Mouse (Mus musculus) urinary bladder, postnatal 14 days (tissue): Measurements from ENCODE around the gene Rasl12.

Experiments
- DNase-seq: peaks from one replicate; pipeline ENCODE4 v3.0.0; 2021; ENCODE audit warnings: low spot score

Rasl12 gene

DNA sequence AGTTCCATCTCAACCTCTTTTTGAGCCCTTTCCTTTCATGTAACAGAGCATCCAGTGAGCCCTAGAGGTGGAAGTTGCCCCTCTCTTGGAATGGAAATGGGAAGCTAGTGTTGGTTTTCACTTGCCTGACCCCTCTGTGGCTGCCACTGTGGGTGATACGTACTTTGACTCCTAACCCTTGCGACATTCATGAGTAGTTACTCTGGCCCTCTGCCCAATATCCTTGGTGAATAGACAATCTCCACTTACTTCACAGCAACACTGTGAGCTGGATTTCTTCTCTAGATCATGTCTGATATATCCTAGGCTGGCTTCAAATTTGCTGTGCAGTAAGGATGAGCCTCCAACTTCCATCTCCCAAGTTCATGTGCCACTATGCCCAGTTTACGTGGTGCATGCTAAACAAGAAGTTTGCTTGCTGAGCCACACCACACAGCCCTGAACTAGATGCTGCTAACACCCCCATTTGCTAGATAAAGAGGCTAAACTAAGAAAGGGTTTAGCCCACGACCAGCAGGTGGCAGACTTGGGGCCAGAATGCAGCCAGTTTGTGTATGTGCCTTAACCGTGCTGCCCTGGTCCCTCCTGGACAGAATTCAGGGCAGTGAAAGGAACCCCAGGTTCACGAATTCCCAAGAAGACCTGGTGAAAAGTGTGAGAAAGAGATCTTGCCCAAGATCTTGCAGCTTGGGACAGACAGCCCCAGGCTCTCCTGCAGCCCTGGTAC lies 5.5 kb upstream of the Rasl12 start:
- DNase-seq, result peak; percentile 72

DNA sequence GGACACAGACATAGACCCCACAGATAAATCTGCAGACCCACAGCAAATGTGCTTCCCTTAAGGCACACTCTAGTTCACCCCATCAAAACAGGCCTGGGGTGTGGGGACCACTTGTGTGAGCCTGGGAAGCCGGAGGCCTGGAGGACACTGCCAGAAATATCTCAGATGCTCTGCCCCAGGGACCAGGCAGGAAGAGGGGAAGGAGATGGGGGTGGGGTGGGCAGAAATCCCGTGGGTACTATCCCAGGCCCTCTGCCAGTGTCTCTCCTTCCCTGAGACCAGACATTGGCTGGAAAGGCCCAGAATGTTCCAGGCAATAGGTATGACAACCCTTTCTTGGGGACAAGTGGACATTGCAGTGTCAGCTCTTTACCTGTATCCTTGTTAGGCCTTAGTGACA lies 4.7 kb upstream of the Rasl12 start:
- no peak for DNase-seq

DNA sequence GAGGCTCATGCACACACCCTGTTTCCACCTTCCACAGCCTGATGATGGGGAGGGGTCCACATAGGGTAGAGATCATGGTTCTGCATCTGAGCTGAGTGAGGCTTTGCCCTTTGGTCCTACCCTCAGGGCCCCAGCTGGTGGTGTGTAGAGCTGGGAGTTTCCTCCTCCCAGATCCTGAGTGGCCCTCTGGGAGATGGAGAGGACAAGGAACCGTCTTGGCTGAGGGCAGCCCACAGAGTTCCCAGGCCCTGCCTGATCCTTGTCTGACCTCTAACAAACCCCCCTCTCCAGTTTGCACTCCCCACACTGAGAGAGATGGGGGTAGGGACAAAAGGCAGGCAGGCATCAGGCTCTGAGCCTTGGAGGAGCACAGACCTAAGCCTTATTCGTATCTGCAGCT lies 3.9 kb upstream of the Rasl12 start:
- DNase-seq, result no peak

DNA sequence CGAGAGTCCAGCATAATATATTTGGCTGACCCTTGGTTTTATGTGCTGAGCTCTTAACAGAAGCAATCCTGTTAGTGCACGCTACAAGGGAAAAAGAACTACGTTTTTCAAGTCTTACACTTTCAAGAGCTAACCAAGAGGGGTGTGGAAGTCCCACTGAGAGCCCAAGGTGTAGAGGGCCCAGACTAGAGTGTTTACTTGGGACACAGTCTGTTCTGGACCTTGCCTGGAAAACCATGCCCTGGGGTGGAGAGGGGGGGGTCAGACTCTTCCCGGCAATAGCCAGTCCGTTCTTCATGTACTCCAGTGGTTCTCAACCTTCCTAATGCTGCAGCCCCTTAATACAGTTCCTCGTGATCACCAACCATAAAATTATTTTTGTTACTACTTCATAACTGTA lies 1.6 kb downstream of the Rasl12 start:
- no peak for DNase-seq

DNA sequence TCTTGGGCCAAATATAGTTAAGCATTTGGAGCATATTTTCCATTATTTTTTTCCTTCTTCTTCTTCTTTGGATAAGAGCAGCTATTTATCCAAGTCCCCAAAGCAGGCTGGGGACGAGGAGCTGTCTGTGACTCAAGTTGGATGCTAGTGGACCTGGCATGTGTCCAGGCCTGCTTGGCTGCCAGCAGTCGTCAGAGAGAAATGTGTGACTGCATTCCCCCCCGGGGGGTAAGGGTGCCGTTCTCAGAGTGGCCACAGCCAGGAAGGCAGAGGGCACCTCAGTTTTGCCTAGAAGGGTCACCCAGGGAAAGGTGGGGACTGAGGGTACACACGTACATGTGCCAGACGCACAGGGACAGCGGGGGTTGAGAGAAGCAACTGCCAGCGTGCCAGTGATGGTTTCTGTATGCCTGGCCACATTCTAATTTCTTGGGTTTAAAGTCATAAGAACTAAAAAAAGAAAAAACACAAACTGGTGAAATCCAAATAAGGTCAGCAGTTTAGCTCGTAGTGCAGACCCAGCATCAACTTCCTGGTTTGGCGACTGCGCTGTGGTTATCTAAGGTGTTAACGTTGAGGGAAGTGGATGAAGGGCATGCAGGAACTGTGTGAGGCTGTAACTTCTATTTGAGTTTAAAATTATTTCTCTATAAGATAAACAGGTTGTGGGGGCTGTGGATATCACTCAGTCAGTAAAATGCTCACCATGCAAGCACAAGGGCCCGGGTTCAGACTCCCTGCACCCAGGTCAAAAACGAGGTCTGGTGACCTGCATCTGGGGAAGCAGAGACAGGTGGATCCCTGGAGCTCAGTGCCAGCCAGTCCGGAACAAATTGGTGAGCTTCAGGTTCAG lies 6.3 kb downstream of the Rasl12 start:
- DNase-seq, result peak; percentile 68

DNA sequence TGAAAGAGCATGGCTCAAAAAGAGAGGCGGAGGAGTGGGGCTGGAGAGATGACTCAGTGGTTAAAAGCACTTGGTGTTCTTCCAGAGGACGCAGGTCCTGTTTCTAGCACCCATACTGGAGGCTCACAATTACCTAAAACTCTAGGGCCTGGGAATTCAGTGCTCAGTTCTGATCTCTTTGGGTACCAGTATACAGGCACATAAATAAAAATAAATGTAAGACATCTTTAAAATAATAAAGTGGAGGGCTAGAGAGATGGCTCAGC lies 6.8 kb downstream of the Rasl12 start:
- no peak for DNase-seq

DNA sequence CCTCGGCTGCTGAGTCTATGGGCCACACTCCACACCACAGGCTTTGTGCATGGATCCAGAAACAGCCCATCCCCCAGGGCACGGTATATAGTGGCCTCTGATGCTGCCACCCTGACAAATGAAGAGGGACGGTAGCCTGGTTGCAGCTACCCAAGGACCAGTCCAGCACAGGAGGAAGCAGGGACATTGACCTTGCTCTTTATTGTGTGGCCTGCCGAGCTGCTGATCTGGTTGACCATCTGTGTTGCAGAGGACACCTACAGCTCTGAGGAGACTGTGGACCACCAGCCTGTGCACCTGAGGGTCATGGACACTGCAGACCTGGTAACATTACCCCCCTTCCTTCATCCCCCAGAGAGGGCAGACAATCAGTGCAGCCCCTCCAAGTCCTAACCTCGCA lies 9.0 kb downstream of the Rasl12 start:
- no peak for DNase-seq

DNA sequence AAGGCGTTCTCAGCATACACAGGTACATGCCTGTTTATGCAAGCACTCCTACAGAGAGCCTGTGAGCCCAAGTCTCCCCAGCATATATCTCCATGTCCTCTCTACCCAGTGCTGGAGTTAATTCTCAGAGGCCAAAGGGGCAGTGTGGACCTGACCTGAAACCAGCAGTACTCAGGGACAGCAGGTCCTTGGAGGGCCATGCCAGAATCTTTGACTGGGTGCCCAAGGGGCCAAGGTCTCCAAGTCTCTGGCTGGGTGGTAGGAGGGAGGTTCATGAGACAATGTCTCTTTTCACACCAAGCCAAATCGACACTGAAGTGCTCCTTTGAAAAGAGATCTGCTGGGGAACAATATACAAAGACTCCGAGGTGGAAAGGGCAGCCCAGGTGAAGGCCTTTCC lies 9.6 kb downstream of the Rasl12 start:
- DNase-seq, result no peak

DNA sequence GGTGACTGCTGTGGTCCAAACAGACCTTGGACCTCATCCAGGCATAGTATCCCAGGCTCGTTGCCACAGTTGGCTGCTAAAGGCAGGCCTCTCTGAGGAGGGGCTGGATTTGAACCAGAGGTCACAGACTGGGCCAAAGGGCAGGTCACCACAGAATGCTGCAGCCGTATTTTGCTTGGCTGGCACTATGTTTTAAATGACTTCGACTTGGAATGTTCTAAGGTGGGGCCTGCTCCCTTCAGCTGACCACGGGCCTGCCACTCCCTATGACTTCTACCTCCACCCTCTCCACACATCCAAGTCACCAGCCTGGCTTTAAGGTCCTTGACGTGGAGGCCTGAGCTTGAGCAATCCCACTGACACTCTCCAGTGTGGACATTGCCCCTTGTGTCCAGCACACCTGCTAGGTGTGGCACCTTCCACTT lies 10.6 kb downstream of the Rasl12 start:
- DNase-seq, result no peak

DNA sequence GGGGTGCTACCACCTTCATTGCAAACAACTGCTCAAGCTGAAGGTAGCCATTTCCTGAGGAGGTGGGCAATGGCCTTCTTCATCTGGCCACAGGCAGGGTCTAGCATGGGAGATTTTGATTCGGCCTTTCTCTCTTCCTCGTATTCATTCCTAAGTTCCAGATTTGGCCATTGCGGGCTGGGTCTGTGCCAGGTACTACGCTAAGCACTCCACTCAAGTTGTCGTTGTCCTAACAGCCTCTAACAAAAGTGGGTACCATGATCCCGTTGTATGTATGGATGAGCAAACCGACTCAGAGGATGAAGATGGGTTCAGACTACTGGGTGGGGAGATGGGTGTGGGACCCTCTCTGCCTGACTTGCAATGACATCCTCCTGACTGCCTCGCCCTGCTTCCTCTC lies 12.1 kb downstream of the Rasl12 start:
- no peak for DNase-seq

DNA sequence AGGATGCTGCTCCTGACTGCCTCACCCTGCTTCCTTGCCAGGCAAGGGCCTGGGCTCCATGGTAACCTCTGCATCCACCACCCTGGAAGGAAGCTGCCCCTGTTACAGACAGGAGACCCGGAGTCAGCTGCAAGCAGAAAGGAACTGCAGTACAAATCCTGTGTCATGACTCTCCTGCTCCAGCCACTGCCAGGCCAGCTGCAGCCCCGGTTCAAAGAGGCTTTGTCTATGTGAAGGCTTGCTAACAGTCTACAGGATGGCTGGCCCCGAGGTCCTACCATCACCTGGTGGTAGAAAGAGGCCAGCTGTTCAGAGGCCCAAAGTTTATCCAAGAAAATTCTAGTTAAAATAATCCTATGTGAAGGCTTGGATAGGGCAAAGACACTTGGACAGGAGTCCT lies 13.0 kb downstream of the Rasl12 start:
- DNase-seq, result no peak

DNA sequence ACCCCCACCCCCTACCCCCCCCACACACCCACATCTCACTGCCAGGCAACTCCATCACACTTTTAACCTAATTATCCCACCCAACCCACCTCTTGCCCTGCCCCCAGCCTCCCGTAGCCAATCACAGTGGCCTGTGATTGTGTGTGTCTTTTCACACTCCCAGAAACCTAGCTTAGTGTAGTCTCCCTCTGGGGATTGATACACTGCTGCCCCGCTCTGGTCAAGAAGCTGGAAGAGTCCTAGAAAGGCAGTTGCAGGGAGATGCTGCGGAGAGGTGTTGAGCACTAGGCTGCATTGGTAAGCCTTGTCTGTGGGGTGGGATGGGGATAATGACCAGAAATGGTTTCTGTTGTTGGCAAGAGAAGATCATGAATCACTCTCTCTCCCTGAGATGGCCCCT lies 19.4 kb downstream of the Rasl12 start:
- DNase-seq, result no peak

DNA sequence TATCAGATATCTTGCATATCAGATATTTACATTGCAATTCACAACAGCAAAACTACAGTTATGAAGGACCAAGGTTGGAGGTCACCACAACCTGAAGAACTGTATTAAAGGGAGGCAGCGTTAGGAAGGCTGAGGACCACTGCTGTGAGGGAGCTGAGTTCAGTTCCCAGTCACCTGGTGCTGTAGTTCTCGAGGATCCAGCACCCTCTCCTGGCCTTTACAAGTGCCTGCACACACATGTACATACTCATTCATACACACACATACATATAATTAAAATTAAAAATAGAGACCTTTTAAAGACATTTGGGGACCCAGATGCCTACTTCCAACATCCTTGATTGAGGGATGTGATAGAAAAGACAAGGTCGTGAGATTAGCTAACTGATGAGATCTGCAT lies 21.3 kb downstream of the Rasl12 start:
- DNase-seq, result no peak

DNA sequence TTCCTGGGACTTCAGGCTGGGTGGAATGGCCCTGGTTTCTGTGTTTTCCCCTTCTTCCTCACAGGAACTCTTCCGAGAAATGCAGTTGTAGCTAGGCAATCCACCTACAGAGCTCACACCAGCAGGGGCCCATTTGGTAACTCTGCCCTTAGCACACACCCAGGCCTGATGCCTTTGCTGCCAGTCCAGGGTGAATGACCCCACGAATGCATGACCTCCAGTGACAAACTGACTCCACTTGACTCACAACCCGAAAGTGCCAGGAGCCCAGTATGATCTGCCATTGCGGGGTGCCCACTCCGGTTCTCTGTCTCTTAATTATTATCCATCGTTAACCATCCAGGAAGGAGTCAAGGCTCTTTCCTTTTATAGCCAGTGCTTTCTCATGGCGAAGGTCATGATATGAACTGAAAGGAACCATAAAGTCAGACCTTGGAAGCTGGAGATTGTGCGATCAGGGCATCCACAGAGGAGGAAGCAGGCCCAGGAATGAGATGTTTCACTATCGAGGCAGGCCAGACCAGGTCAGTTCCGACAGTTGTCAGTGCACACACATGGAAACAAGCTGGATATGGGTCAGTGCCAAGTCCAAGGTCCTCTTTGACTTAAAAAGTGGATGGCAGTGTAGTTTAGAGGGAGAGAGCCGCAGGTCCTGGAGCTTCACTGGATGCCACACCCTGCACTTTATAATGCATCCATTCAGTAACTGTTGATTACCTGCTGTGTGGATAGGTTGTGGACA lies 24.6 kb downstream of the Rasl12 start, which contains the start of gene Slc51b:
Slc51b (minus strand) TSS at position 196 of the 742 bp plus-strand sequence.
- no peak for DNase-seq

DNA sequence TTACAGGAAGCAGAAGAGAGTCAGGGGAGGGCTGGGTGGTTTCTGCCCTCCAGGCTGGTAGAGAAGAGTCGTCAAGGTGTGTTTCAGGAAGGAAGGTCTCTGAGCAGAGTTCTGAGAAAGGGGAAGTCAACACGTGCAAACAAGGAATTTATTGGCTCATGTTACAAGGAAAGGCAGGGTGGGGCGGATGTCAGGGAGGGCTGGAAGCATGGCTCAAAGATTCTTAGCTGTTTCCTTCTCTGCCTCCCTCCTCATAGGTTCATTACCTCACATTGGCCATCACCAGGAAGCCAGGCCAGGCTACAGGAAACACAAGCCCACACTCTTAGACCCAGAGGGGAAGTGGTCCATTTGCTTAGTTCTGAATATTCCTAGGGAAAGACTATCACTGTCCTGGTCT lies 26.1 kb downstream of the Rasl12 start:
- no peak for DNase-seq

DNA sequence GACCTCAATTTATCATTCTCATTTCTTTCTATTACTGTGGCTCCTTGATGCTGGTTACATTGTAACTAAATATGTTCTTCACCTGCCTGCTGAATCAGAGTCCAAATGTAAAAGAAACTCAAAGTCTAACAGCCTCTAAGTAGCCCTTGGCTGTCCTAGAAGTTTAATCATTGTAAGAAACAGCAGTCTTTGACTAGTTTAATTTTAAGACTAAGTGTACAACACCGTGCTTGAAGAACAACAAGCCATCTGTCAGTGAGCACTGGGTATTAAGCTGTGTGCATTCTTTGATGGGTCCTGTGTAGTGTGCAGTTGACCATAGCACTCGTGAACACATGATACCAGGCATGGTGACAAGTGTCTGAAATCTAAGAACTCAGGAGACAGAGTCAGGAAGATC lies 29.2 kb downstream of the Rasl12 start:
- no peak for DNase-seq

DNA sequence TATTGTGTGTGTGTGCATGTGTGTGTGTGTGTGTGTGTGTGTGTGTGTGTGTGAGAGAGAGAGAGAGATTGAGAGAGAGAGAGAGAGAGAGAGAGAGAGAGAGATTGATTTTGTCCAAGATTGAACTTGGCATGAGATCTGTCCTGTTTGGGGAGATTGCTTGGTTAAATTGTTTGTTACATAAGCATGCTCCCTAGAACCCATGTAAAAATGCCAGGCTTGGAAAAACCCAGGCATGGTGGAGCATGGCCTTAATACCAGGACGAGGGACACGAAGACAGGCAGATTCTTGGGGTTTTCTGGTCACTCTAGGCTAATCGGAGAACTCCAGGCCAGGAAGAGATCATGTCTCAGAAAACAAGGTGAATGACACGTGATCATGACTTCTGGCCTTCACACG lies 29.7 kb downstream of the Rasl12 start:
- no peak for DNase-seq

DNA sequence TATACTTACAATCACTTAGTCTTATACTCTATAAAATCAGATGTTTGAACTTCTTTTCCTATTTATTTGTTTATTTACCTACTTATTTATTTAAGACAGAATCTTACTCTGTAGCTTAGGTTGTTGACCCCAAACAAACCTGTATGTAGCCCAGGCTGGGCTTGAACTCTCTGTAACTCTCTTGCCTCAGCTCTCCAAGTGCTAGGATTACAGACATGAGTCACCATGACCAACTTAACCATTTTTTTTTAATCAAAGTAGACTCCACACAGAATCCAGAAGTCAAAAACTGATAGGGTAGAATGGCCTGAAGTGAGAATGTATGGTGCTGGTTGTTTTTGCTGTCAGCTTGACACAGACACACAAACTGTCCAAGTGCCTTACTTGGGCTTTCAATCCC lies 32.1 kb downstream of the Rasl12 start:
- no peak for DNase-seq

DNA sequence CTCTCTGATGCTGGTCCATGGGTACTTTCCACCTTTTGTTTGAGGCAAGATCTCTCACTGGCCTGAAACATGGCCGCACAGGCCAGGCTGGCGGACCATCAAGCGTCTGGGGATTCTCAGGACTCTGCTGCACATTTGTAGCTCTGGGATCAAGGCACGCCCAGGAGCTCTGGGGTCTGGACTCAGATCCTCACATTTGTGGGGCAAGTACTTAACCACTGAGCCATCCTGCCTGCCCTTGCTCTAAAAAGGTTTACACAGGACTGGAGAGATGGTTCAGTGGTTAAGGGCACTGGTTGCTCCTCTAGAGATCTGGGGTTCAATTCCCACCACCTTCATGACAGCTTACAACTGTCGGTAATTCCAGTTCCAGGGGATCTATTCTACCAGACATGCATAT lies 32.6 kb downstream of the Rasl12 start:
- DNase-seq, result no peak

DNA sequence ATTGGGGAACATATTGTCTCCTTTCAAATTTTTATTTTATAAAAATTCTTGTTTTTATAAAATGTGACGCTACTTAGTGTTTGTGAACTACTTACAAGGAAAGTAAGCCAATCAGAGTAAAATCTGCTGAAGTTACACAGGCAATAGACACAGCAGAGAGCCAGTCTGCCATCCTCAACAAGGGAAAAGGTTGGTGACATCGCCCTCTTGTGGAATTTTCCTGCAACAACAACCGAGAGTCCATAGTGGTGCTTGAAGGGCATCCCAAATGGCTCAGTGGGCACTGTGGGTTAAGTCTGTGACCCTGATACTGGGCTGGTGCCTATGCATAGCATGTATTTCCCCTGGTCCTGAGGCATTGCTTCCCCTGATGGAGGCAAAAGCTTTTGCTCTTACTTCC lies 33.9 kb downstream of the Rasl12 start:
- DNase-seq, result peak; percentile 87

DNA sequence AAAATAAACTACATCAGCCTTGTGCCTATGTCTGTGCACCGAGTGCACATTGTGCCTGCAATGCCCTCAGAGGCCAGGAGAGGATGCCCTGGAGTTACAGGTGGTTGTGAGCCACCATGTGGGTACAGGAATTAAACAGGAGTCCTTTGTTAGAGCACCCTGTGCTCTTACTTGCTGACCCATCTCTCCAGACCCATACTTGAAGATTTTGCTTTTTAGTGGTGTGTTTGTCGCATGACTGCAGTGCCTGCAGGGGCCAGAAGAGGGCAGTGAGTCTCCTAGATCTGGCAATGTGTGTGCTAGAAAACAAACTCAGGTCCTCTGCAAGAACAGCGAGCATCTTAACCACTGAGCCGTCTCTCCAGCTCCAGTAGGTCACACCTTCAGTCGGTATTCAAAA lies 35.8 kb downstream of the Rasl12 start:
- peak; percentile 48 for DNase-seq

DNA sequence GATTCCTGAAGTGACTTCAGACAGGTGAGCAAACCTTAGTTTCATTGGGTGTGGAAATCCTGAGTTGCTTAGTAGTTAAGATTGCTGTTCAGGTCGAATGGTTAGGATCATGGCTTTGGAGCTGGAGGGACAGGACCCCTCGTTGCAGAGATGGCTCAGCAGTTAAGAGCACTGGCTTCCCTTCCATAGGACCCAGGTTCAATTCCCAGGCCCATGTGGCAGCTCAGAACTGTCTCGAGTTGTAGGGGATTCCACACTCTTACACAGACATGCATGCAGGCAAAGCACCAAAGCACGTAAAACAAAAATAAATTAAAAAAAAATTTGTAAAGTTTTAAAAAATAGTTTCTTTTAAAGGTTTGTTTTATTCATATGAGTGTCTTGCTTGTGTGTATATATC lies 36.9 kb downstream of the Rasl12 start:
- DNase-seq, result no peak

DNA sequence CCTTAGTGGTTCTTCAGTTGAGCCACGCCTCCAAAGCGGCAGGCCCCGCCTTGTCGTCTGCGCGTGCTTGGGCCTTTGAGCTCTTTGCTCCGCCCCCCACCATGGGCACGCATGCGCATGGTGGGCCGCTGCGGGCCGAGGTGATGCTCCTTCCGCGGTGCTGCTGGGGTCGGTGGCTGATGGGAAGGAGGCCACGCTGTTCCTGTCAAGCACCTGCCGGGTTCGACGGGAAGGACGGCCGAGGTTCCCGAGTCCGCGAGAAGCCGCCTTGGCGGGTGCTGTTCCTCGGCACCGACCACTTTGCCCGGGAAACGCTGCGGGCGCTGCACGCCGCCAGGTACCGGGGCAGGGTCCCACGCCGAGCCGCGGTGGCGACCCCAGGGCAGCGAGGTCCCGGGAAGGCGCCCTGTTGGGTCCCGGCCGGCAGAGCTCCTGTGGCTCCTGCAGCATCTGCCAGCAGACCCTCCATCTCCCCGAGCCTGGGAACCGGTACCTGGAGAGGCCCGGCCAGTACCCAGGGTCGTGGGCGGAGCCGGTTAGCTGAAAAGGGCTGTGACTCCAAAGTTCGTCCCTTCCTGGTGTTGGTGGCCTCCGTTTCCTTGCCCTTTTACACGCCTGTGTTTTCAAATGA lies 37.5 kb downstream of the Rasl12 start, which contains the start of gene Mtfmt:
Mtfmt (plus strand) TSS at position 112 of the 631 bp plus-strand sequence.
- DNase-seq, result peak; percentile 94
